Comparison of ENCODE assay signal across 26 mouse cellular contexts in genomic region chr3:135333763-135334162, GRCm38 (mm10). TPM values are rescaled to one million over a fixed set of nuclear protein-coding genes. Genes with fewer than 3 reads are reported as not detected.
DNase-seq lines count a peak whose midpoint lies in the region; ATAC-seq and TF ChIP-seq lines count a peak whose summit lies in the region.
"Had no signal": no experiment of that assay in that cellular context is flagged by ENCODE, and none has a peak within 500 bp of the region (broad histone marks: within the 10 kb centered on the region; RNA-seq: fewer than 3 reads in every experiment).

No protein-coding gene starts in this region.

- no peak for DNase-seq in forebrain, embryonic 10.5 days (ENCODE audit: extremely low spot score, low spot score)
- no peak for DNase-seq in forebrain, postnatal 0 days
- DNase-seq in midbrain, embryonic 10.5 days (ENCODE audit: low spot score): no peak
- DNase-seq in ES-E14 (ENCODE audit: low read depth, low spot score): no peak
- DNase-seq in ZHBTc4 (ENCODE audit: low read depth, low spot score): peak; percentile 58
- DNase-seq: adrenal gland, adult 2 months; adrenal gland, postnatal 10 days; adrenal gland, postnatal 25 days; B cell, adult 2 months; cerebellum, adult 11 months; cerebellum, adult 18-20 months; cerebellum, adult 8-10 months; cerebellum, adult 9-11 months; cerebellum, postnatal 14 days had no signal

- no peak for TF ChIP-seq CTCF in forebrain, postnatal 0 days (IDR thresholded peaks at IDR 0.05; ENCODE audit: low read depth)

- no peaks in the 10 kb centered on the region; the same call in 1 of the 2 replicates for H3K36me3 ChIP-seq in forebrain, embryonic 10.5 days (replicated peaks)
- H3K36me3 ChIP-seq in forebrain, postnatal 0 days (ENCODE audit: insufficient read depth): no peaks in the 10 kb centered on the region
- no peaks in the 10 kb centered on the region for H3K36me3 ChIP-seq in midbrain, embryonic 10.5 days
- H3K36me3 ChIP-seq in midbrain, embryonic 15.5 days (replicated peaks): no peaks in the 10 kb centered on the region
- no peaks in the 10 kb centered on the region for H3K36me3 ChIP-seq in ES-E14 (ENCODE audit: control insufficient read depth, insufficient read depth, low read length, poor library complexity, severe bottlenecking)
- H3K36me3 ChIP-seq in intestine, embryonic 15.5 days: no peaks in the 10 kb centered on the region
- H3K36me3 ChIP-seq: embryonic facial prominence, embryonic 10.5 days; embryonic facial prominence, embryonic 12.5 days; forebrain, embryonic 15.5 days had no signal

- H3K27ac ChIP-seq in forebrain, embryonic 10.5 days: peak overlapping the region; percentile 17; the same call in 1 of the 2 replicates
- H3K27ac ChIP-seq in forebrain, postnatal 0 days (ENCODE audit: low read depth, low read length): no peak overlapping the region
- 0 out of 2 replicates have a peak overlapping the region, but pooled peaks have one; percentile 49 for H3K27ac ChIP-seq in midbrain, embryonic 10.5 days (replicated peaks)
- H3K27ac ChIP-seq in midbrain, embryonic 15.5 days: no peak overlapping the region
- peak overlapping the region; percentile 62; the same call in 1 of the 2 replicates for H3K27ac ChIP-seq in ES-E14 (ENCODE audit: insufficient read depth, low read depth, low read length, poor library complexity, severe bottlenecking)
- no peak overlapping the region for H3K27ac ChIP-seq in intestine, embryonic 15.5 days
- H3K27ac ChIP-seq: embryonic facial prominence, embryonic 10.5 days; embryonic facial prominence, embryonic 12.5 days; forebrain, embryonic 13.5 days; forebrain, embryonic 15.5 days had no signal

- no peaks in the 10 kb centered on the region for H3K9me3 ChIP-seq in forebrain, embryonic 10.5 days
- H3K9me3 ChIP-seq in forebrain, postnatal 0 days (ENCODE audit: low read length): no peaks in the 10 kb centered on the region
- no peaks in the 10 kb centered on the region for H3K9me3 ChIP-seq in midbrain, embryonic 10.5 days (replicated peaks)
- H3K9me3 ChIP-seq in midbrain, embryonic 15.5 days: no peaks in the 10 kb centered on the region
- H3K9me3 ChIP-seq in ES-E14 (ENCODE audit: control insufficient read depth, insufficient read depth, low read depth, low read length): no peaks in the 10 kb centered on the region
- H3K9me3 ChIP-seq in intestine, embryonic 15.5 days: no peaks in the 10 kb centered on the region
- H3K9me3 ChIP-seq: embryonic facial prominence, embryonic 10.5 days; embryonic facial prominence, embryonic 12.5 days; forebrain, embryonic 13.5 days; forebrain, embryonic 15.5 days had no signal

- in situ Hi-C loops in ES-E14 (cut with MboI; ENCODE audit: low sequenced_read_pairs in 2 of 2, unreplicated experiment in 2 of 2): no loop called here

- peaks cover 14% of the 10 kb centered on the region; the same call in 1 of the 2 replicates for H3K4me1 ChIP-seq in forebrain, embryonic 10.5 days
- no peaks in the 10 kb centered on the region for H3K4me1 ChIP-seq in forebrain, postnatal 0 days (ENCODE audit: insufficient read depth)
- H3K4me1 ChIP-seq in midbrain, embryonic 10.5 days: peaks cover 7% of the 10 kb centered on the region
- H3K4me1 ChIP-seq in midbrain, embryonic 15.5 days: no peaks in the 10 kb centered on the region
- H3K4me1 ChIP-seq in ES-E14 (ENCODE audit: control insufficient read depth in 2 of 2, insufficient read depth in 2 of 2, low read length in 2 of 2, poor library complexity in 1 of 2): peaks cover 0 to 8% of the 10 kb centered on the region in 2 experiments; a peak in 2 of 4 replicates
- H3K4me1 ChIP-seq in intestine, embryonic 15.5 days (replicated peaks): no peaks in the 10 kb centered on the region
- H3K4me1 ChIP-seq: embryonic facial prominence, embryonic 12.5 days; forebrain, embryonic 13.5 days; forebrain, embryonic 15.5 days had no signal

- no peak overlapping the region for H3K4me2 ChIP-seq in forebrain, postnatal 0 days (ENCODE audit: low read depth)
- no peak overlapping the region for H3K4me2 ChIP-seq in midbrain, embryonic 15.5 days
- H3K4me2 ChIP-seq in intestine, embryonic 15.5 days (replicated peaks): no peak overlapping the region
- H3K4me2 ChIP-seq: embryonic facial prominence, embryonic 12.5 days; forebrain, embryonic 13.5 days; forebrain, embryonic 15.5 days had no signal

- H3K27me3 ChIP-seq in forebrain, embryonic 10.5 days (ENCODE audit: poor library complexity, severe bottlenecking): no peaks in the 10 kb centered on the region
- no peaks in the 10 kb centered on the region for H3K27me3 ChIP-seq in forebrain, postnatal 0 days (ENCODE audit: insufficient read depth, low read length)
- no peaks in the 10 kb centered on the region for H3K27me3 ChIP-seq in midbrain, embryonic 10.5 days (ENCODE audit: low read depth, poor library complexity, severe bottlenecking)
- no peaks in the 10 kb centered on the region for H3K27me3 ChIP-seq in midbrain, embryonic 15.5 days (replicated peaks)
- H3K27me3 ChIP-seq in intestine, embryonic 15.5 days (replicated peaks): no peaks in the 10 kb centered on the region
- H3K27me3 ChIP-seq: CH12.LX; embryonic facial prominence, embryonic 12.5 days; forebrain, embryonic 13.5 days; forebrain, embryonic 15.5 days had no signal

- WGBS in forebrain, embryonic 10.5 days: 45% methylated on average over 4 of the region's 4 CpGs
- 46% methylated on average over 4 of the region's 4 CpGs for WGBS in forebrain, postnatal 0 days
- WGBS in midbrain, embryonic 10.5 days: 41% methylated on average over 4 of the region's 4 CpGs
- WGBS in midbrain, embryonic 15.5 days: 51% methylated on average over 4 of the region's 4 CpGs
- 54% methylated on average over 4 of the region's 4 CpGs for WGBS in intestine, embryonic 15.5 days

- H3K4me3 ChIP-seq in forebrain, embryonic 10.5 days: no peak overlapping the region
- no peak overlapping the region for H3K4me3 ChIP-seq in forebrain, postnatal 0 days (ENCODE audit: low read depth, low read length)
- no peak overlapping the region for H3K4me3 ChIP-seq in midbrain, embryonic 10.5 days
- H3K4me3 ChIP-seq in midbrain, embryonic 15.5 days: no peak overlapping the region
- H3K4me3 ChIP-seq in ES-E14 (ENCODE audit: insufficient read depth in 1 of 2, low read depth in 1 of 2, low read length in 2 of 2, poor library complexity in 1 of 2, severe bottlenecking in 1 of 2): no peak overlapping the region
- H3K4me3 ChIP-seq in intestine, embryonic 15.5 days (replicated peaks): no peak overlapping the region
- H3K4me3 ChIP-seq: embryonic facial prominence, embryonic 10.5 days; embryonic facial prominence, embryonic 12.5 days; erythroblast, embryonic 14.5 days; forebrain, embryonic 13.5 days; forebrain, embryonic 15.5 days had no signal

- no peak for ATAC-seq in forebrain, postnatal 0 days
- ATAC-seq in midbrain, embryonic 15.5 days (replicated peaks): no peak
- no peak for ATAC-seq in erythroblast, adult 5-6 weeks (replicated peaks; ENCODE audit: low FRiP score, poor library complexity, severe bottlenecking)
- ATAC-seq in intestine, embryonic 15.5 days: no peak
- ATAC-seq: CD4-positive, CD25-positive, alpha-beta regulatory T cell, adult 4 months; forebrain, embryonic 13.5 days; forebrain, embryonic 15.5 days had no signal

- H3K9ac ChIP-seq in forebrain, postnatal 0 days: no peak overlapping the region
- H3K9ac ChIP-seq in midbrain, embryonic 15.5 days: no peak overlapping the region
- H3K9ac ChIP-seq in ES-E14 (ENCODE audit: insufficient read depth, low read depth, low read length, poor library complexity, severe bottlenecking): no peak overlapping the region
- H3K9ac ChIP-seq in intestine, embryonic 15.5 days: no peak overlapping the region
- H3K9ac ChIP-seq: embryonic facial prominence, embryonic 12.5 days; forebrain, embryonic 13.5 days; forebrain, embryonic 15.5 days had no signal

TF ChIP-seq in ES-E14, 5 proteins besides CTCF, POLR2A, EP300 and RAD21 (continues in another document):
- TF ChIP-seq HCFC1 (IDR thresholded peaks at IDR 0.05; ENCODE audit: borderline replicate concordance, insufficient read depth, low read length): no peak

RNA-seq across cellular contexts. Expression of gene Slc9b1, which starts 14.1 kb away (rescaled TPM):
- 0.34 and 0.38 TPM in 2 replicates for polyA plus RNA-seq in forebrain, embryonic 10.5 days (2016; fragmentation: Nextera tagmentation; extraction: Ambion mirVana)
- total RNA-seq in forebrain, postnatal 0 days (2014; rRNA removed): not detected in 2 replicates
- polyA plus RNA-seq in forebrain, postnatal 0 days (2015; fragmentation: Nextera tagmentation; extraction: Ambion mirVana): not detected in 2 replicates
- 0.14 and 0.19 TPM in 2 replicates for polyA plus RNA-seq in midbrain, embryonic 10.5 days (2016; fragmentation: Nextera tagmentation; extraction: Ambion mirVana)
- polyA plus RNA-seq in midbrain, embryonic 15.5 days (2015; fragmentation: Nextera tagmentation; extraction: Ambion mirVana): 0.56 TPM in 1 of 2 replicates, not detected in the other
- total RNA-seq in ES-E14 (2012; rRNA removed): 30.1 and 32.8 TPM in 2 replicates
- not detected in 2 replicates for total RNA-seq in erythroblast, adult 5-6 weeks (2015; ENCODE audit: low replicate concordance)
- not detected in 2 replicates for total RNA-seq in erythroblast, adult 5-6 weeks (2017; ENCODE audit: low replicate concordance)
- polyA plus RNA-seq in intestine, embryonic 15.5 days (2015; fragmentation: Nextera tagmentation; extraction: Ambion mirVana): 0.10 and 0.25 TPM in 2 replicates
- total RNA-seq: MEL had no signal
- polyA plus RNA-seq: brain, embryonic 14.5 days; embryonic facial prominence, embryonic 10.5 days; erythroblast, embryonic 14.5 days; forebrain, embryonic 13.5 days had no signal

RNA-seq across cellular contexts. Expression of gene Slc9b2, which starts 26.3 kb away (rescaled TPM):
- polyA plus RNA-seq in forebrain, embryonic 10.5 days (2016; fragmentation: Nextera tagmentation; extraction: Ambion mirVana): 5.6 and 7.2 TPM in 2 replicates
- total RNA-seq in forebrain, postnatal 0 days (2014; rRNA removed): 2.6 and 3.6 TPM in 2 replicates
- polyA plus RNA-seq in forebrain, postnatal 0 days (2015; fragmentation: Nextera tagmentation; extraction: Ambion mirVana): 1.8 and 2.3 TPM in 2 replicates
- polyA plus RNA-seq in midbrain, embryonic 10.5 days (2016; fragmentation: Nextera tagmentation; extraction: Ambion mirVana): 1.2 and 2.8 TPM in 2 replicates
- polyA plus RNA-seq in midbrain, embryonic 15.5 days (2015; fragmentation: Nextera tagmentation; extraction: Ambion mirVana): 1.4 TPM in 2 replicates
- 5.2 and 8.8 TPM in 2 replicates for total RNA-seq in ES-E14 (2012; rRNA removed)
- total RNA-seq in erythroblast, adult 5-6 weeks (2015; ENCODE audit: low replicate concordance): not detected in 2 replicates
- not detected in 2 replicates for total RNA-seq in erythroblast, adult 5-6 weeks (2017; ENCODE audit: low replicate concordance)
- polyA plus RNA-seq in intestine, embryonic 15.5 days (2015; fragmentation: Nextera tagmentation; extraction: Ambion mirVana): 0.93 and 1.1 TPM in 2 replicates
- polyA plus RNA-seq: erythroblast, embryonic 14.5 days had no signal

RNA-seq across cellular contexts. Expression of gene Bdh2, which starts 52.7 kb away (rescaled TPM):
- polyA plus RNA-seq in forebrain, embryonic 10.5 days (2016; fragmentation: Nextera tagmentation; extraction: Ambion mirVana): 6.0 and 9.0 TPM in 2 replicates
- total RNA-seq in forebrain, postnatal 0 days (2014; rRNA removed): 3.1 and 3.2 TPM in 2 replicates
- polyA plus RNA-seq in forebrain, postnatal 0 days (2015; fragmentation: Nextera tagmentation; extraction: Ambion mirVana): 4.9 and 5.1 TPM in 2 replicates
- 6.1 and 8.1 TPM in 2 replicates for polyA plus RNA-seq in midbrain, embryonic 10.5 days (2016; fragmentation: Nextera tagmentation; extraction: Ambion mirVana)
- polyA plus RNA-seq in midbrain, embryonic 15.5 days (2015; fragmentation: Nextera tagmentation; extraction: Ambion mirVana): 4.4 and 4.8 TPM in 2 replicates
- 6.0 and 10.0 TPM in 2 replicates for total RNA-seq in ES-E14 (2012; rRNA removed)
- total RNA-seq in erythroblast, adult 5-6 weeks (2015; ENCODE audit: low replicate concordance): not detected in 2 replicates
- not detected in 2 replicates for total RNA-seq in erythroblast, adult 5-6 weeks (2017; ENCODE audit: low replicate concordance)
- polyA plus RNA-seq in intestine, embryonic 15.5 days (2015; fragmentation: Nextera tagmentation; extraction: Ambion mirVana): 7.1 and 8.9 TPM in 2 replicates
- polyA plus RNA-seq: CD4-positive, CD25-positive, alpha-beta regulatory T cell, adult 4 months; erythroblast, embryonic 14.5 days had no signal

Comparison
In these comparisons a context has a peak if more than half of its experiments do, and no peak if none do; other contexts are left out.
1. H3K27ac ChIP-seq: peak in forebrain, embryonic 10.5 days (single experiment), midbrain, embryonic 10.5 days (single experiment) and ES-E14 (single experiment); none in forebrain, postnatal 0 days (single experiment), midbrain, embryonic 15.5 days (single experiment) and intestine, embryonic 15.5 days (single experiment).